Mouse (Mus musculus) cerebellum, adult 8-10 months (tissue): ENCODE results near the gene Dglucy.
"Not testable (repeated sequence)": the region's sequence is repeated elsewhere in the genome, so short reads cannot be mapped to it uniquely, and the experiment has no call there.

Source experiments
- DNase-seq: peaks from one replicate; pipeline ENCODE4 v3.0.0; 2022

Gene Dglucy

DNA sequence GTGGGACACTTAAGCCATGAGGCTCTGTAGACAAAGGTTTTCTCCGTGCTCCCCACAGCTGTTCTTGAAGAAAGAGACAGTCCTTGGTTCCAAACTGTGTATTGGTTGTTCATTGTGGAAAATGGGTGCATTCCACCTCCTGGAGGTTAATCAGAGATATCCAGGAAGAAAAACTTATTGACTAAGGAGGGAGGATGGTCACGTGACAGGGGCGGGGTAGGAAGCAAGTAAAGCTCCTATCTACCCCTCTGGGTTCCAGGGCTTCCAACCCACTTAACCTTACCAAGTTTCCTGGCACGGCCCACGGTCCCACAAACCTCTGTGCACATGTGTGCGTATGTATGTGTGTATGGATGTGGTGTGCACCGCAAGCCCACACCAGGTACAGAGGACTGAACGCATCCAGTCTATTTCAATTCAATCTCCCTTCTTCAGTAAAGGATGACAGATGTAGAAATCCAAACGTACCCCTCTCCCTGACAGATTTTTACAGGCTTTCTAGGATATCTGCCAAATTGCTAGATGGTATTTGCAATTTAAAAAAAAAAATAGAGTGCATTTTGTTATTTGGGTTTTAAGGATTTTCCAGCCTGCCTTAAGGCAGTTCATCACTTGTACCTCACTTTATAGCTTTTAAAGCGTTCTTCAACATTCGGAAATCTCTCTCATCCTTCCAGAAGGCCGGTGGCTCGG lies 2.7 kb downstream of the Dglucy start:
- DNase-seq, result no peak

- DNase-seq, result no peak
Observed at GRCm38 (mm10) chr12:100784152-100784551, 5.3 kb downstream of the Dglucy start.

DNA sequence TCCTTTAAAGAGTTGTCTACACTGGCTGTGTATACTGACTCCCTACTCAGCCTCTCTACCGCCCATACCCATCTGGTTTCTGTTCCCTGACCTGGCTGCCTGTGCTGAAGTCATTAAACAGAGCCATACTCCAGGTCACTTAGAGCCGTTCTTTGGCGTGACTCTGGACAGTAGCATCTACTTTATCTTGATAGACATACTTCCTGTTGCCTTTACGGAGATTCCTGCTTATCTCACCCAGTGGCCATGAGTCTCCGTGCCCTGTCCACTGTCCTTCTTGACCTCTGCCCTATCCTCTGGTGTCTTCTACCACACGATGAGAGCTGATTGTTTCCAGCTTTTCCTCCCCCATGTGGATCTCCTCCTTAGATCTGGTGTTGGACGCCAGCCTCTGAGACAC lies 6.5 kb downstream of the Dglucy start:
- DNase-seq, result no peak

- no peak for DNase-seq
Observed at GRCm38 (mm10) chr12:100789981-100790550, 11.2 kb downstream of the Dglucy start.

DNA sequence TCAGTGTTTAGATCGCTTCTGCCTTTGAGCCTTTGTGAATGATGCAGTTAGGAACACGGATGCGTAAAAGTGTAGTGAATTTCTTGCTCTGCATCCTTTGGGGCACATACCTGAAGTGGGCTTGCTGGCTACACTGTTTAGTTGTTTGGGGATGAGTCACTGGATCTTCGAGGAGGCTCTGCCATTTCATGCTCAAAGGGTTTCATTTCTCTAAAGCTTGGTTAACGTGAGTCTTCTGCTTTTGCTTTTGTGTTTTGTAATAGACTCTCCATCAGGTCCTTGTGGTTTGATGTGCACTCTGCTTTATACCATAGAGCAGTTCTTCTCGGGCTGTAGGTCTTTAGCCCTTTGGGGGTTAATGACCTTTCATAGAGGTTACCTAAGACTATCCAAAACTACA lies 12.6 kb downstream of the Dglucy start:
- DNase-seq, result no peak

GRCm38 (mm10) chr12:100794450-100795230 lies 15.8 kb downstream of the Dglucy start:
- no peak for DNase-seq

GRCm38 (mm10) chr12:100795390-100796036 lies 16.7 kb downstream of the Dglucy start:
- no peak for DNase-seq

DNA sequence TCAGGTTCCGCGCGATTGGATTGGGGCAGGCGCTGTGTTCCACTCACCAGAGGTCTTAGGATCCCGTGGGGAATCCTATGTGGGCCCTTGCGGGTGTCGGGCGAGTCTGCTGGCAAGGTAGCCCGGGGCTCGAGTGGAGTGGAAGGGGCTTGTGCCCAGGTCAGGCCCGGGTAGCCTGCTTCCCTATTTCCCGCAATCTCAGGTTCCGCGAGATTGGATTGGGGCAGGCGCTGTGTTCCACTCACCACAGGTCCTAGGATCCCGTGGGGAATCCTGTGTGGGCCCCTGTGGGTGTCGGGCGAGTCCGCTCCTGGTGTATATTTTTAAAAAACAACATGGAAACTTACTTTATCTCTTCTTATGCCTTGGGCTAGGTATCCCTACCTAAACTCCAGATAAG lies 24.5 kb downstream of the Dglucy start:
- DNase-seq, result not testable (repeated sequence)

GRCm38 (mm10) chr12:100807280-100807679 lies 28.4 kb downstream of the Dglucy start:
- DNase-seq, result no peak

- DNase-seq, result no peak
Observed at GRCm38 (mm10) chr12:100808609-100809280, 29.9 kb downstream of the Dglucy start.

GRCm38 (mm10) chr12:100810542-100810941 lies 31.7 kb downstream of the Dglucy start:
- DNase-seq, result no peak

DNA sequence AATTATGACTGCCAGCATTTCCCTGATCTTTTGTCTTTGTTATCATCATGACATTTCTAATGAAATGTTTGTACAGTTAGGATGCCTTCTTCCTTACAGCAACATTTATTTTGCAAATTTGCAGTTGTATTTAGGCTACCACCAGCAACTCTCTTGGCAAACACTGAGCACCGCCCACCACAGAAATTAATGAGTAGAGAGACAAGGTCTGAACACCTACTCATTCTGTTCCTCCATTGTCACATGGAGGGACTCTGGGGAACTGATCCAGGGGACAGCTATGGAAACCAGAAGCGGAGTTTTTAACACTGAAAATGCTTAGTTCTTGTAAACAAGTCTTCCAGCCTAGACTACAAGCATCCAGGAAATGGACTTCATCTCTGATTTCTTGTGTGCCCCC lies 35.0 kb downstream of the Dglucy start:
- DNase-seq, result no peak

DNA sequence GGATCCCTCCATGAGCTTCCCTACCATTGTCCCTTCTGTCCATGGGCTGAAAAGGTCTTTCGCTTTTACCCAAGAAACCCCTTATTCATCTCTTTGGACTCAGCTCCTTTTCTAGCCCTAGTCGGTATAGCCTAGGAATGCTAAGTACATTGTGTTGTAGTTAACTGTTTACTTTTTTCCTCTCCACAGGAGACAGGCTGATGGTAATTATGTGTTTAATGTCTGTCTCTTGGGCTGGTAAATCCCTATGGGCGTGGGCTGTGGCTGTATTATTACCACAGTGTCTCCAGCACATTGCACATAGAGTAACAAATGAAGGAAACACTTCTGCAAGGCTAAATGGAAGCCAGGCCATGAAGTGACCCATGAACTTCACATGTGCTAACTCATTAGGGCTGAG lies 35.8 kb downstream of the Dglucy start:
- DNase-seq, result no peak

DNA sequence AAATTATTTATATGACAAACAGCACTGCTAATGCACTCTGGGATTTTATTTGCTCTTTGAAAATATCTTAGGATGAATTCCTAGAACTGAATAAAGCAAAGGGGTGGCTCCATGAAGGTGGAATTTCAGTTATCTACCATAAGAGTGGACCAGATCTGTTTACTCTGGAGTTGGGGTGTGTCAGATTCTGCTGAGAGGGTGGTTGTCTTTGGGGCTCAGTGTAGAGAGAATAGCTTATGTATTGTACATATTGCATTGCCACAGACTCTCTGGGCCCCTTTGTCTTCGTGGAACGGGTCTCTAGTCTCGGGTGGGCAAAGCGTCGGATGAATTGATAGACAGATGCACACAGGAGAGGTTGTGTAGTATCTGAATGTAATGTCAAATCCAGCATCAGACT lies 38.0 kb downstream of the Dglucy start:
- DNase-seq, result no peak

DNA sequence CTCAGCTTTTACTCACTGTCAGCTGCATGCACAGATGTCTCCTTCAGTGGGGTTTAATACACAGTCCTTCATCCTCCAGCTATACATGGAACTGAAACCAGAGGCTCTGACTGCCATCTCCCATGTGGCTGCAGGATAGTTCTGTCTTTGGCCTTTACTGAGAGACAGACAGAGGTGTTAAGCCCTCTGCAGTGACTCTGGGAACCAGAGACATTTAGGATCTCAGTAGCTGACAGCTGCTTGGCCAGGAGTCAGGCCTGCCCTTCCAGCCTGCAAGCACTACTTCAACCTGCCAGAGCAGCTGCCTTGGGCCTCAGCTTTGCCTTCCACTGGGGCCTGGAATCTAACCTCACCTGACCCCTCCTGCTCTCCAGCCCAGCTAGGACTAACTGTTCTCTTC lies 41.1 kb downstream of the Dglucy start:
- no peak for DNase-seq

GRCm38 (mm10) chr12:100831021-100831420 lies 52.2 kb downstream of the Dglucy start:
- no peak for DNase-seq

GRCm38 (mm10) chr12:100831629-100832325 lies 52.9 kb downstream of the Dglucy start:
- no peak for DNase-seq

- DNase-seq, result no peak
Observed at GRCm38 (mm10) chr12:100837208-100837607, 58.4 kb downstream of the Dglucy start.

DNA sequence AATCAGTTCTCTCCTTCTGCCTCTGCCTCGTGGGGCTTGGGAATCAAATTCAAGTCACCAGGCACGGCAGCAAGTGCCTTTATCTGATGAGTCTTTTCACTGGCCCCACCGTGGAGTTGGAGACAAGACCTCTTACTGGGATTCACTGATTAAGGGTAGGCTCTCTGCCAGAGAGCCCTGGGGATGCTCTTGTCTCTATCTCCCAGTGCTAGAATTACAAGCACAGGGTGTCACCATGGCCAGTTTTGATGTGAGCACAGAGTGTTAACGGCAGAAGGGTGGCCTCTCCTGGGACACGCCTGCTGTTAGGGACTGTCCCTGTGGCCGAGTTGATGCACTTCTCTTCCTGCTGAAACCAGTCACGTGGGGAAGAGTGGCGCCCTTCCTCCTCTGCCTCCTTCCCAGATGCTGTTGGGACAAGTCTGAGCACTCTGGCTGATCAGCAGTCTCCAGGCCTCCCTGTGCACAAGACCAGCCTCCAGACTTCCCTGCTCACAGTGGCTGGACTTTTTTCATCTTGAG lies 60.3 kb downstream of the Dglucy start:
- no peak for DNase-seq

DNA sequence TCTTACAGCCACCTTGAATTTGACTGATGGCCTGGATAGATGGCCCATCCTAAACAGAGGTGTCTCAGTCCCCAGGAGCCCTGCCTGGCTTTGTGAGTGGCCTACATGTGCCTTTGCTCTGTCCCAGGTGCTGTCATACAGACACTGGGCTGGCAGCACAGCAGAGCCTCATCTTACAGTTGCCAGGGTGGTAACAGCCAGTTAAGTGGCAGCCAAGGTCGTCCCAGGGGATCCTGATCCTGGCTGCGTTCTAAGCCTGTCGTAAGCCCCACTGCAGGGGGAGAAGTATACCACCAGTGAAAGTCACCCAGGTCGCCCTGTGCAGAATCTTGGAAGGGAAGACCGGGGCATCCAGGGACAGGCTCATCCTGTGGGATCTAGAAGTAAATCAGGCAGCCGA lies 61.1 kb downstream of the Dglucy start:
- no peak for DNase-seq

DNA sequence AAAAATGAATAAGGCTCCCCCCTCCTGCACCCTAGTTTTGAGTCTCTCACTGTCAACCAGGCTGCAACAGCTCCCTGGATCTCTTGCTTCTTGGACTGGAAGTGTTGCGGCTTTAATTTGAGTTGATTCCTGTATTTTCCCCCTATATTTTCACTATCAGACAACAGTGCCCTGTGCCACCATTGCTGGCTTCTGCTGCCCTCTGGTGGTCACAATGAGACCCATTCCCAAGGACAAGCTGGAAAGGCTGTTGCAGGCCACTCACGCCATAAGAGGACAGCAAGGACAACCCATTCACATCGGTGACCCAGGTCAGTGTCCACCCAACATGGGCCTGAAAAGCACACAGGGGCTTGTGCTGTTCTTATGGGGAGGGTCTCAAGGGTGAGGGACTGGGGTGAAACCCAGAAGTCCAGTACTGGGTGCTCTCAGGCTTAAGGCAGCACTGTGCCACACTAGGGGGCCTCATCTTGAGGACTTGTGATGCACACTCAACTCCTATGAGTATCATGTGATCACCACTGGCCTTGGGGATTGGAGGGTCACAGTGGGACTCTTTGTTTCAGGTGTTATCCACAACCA lies 62.4 kb downstream of the Dglucy start:
- peak; percentile 87 for DNase-seq

GRCm38 (mm10) chr12:100843171-100843570 lies 64.3 kb downstream of the Dglucy start:
- DNase-seq, result no peak
